Mouse (Mus musculus) spleen, embryonic (tissue): ENCODE results near the gene Clic4.

Experiments used
- CTCF ChIA-PET: fragments of 350-600 bp; sonication (Branson Sonifier 250); formaldehyde crosslinking; loops from one replicate; lab custom pipeline; 2022; lab: Charles Lee

Gene Clic4

DNA sequence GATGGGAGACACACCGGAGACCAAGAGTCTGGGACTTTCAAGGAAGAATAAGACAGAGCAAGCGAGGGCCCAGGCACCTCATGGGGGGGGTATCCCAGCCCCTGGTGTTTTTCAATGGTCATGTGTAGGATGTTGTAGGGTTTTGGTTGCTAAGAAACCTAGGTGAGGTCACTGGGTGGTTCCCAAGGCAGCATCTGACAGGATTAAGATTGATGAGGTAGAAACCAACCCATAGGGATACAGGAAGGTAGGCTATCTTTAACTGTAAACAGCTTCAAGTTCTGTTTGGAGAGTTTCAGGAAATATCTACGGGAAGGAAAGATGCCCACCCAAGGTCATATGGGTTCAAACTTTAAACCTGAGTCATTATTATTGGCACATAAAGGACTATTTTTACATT is 21.2 kb upstream of the Clic4 start:
- CTCF ChIA-PET: interaction anchor here (0.8 kb wide), 1 partner anchor 145 kb away, joined by 4 read pairs; no protein-coding TSS in a partner anchor

DNA sequence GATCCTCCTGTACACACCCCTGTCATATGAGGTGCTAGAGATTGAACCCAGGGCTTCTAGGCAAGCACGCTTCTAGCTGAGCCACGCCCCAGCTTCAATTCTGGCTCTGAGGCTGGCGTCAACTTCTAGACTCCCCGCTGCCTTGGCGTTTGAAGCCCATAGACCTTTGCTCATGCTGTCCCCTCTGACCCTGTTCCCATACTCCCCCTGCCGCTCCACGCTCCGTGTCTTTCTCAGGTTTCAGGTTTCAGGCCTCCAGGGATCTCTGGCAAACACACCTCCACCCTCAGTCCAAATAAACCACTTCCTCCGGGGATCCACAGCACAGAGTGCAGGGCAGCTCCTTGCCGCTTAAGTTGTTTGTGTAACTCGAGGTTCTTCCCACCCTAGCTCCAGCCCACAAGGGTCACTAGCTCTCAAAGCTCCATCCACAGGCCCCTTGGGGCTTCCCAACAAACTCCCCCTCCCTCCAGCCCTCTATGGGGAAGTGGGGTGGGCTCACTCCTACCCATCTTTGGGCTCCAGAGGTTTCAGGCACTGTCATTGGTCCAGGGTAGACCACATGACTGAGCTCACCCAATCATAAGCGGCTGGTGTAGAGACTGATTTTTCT is 20.0 kb upstream of the Clic4 start:
- CTCF ChIA-PET: interaction anchor here (0.6 kb wide), 1 partner anchor 253 kb away, joined by 6 read pairs; no protein-coding TSS in a partner anchor

DNA sequence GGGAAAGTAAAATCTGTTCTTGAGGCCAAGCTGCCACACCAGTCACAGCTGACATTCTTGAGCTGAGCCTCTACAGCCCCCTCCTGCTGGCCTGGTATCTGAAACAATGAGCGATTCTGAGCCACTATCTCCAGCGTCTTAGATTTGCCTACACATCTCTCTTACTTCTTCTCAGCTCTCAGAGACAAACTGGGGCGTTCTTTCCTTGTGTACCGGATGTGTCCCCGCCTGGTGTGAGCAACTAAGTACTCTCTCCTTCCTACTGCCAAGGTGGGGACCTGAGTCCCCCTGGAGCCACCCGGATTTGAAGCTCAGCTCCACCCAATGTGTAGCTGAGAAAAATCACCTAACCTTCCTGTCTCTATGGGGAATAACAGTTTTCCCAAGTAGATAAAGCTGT is 19.2 kb upstream of the Clic4 start:
- CTCF ChIA-PET: no interaction called here

DNA sequence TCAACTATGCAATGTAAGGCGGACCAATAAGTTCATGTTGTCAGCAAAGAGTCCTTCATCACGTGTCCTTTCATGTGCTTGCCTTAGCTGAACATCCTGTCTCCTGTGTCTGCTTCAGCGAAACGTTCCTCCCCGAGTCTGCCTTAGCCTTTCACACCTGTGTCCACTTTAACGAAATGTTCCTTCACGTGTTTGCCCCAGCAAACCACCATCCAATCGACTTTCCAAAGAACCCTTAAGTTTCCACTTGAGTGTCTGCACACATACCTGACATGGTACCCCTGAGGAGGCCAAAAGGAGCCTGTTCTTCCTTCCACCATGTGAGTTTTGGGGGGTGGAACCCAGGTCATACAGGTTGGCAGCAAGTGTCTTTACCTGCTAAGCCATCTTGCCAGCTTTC is 18.6 kb upstream of the Clic4 start:
- CTCF ChIA-PET: interaction anchor here (0.6 kb wide), 1 partner anchor 21 kb away, joined by 3 read pairs; no protein-coding TSS in a partner anchor

DNA sequence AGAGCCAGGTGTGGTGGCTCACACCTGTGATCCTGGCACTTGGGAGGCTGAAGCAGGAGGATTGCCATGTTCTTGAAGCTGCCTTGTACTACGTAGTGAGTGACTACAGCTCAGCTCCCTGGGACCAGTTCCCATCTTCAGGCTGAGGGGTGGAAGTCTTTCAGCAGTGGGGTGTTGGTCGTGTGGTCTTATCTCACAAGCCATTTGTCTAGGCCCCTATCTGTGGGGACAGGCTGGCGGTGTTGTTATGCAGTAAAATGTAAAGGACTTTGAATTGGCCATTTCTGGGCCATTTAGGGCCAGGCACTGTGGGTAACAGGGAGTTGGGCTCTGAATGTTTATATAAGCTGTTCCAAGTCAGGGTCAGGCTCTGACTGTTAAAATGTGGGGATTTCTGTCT is 15.4 kb upstream of the Clic4 start:
- CTCF ChIA-PET: no interaction called here

DNA sequence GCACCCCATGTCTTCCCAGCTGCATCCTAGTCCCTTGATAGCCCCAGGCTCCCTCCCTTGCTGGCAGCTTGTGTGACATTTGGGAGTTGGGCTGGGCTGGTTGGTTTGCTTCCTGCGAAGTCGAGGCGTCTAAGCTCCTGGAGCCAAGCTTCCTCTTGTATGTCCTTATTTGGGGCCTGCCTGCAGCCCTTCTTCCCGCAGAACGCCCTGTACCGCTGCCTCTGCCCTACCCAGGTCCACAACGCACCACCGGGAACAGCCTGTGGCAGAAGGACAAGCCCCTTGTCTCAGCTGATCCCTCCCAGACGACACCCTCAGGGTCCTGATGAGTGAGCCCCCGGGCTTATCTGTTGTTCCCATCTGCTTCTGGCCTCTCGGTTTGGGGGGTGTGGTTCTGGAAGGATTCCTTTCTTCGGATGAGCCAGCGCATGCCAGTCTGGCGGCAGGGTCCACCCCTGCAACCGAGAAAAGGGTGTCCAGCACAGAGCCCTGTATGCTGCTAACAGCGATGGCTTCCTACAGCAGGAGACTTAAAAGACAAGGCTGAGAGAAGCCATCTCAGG is 14.3 kb upstream of the Clic4 start:
- CTCF ChIA-PET: no interaction called here

DNA sequence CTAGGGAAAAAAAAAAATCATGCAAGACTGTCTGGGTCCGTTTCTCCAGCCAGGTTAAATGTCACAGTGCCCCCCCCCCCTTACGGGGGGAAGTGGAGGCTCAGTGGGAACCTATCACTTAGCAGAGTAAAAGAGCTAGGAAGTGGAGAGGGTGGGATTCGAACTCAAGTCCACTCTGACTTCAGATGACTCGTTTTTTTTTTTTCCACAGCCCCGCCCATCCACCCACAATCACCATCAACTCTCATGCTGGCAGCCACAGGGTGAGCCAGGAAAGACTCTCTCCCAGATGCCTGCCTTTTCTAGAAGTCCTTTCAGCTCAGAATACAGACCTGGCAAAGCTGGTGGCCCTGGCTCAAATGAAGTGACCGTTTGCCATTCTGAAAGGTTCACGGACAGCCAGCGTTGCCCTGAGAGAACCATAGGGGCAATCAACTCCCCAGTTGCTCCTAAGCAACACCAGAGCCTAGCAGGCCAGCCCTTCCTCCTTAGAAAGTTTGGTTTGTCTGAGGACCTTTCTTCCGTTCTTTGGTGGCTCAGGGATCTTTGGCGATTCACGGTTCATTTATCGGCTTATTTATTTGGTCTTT is 13.5 kb upstream of the Clic4 start:
- CTCF ChIA-PET: interaction anchor here (0.6 to 0.7 kb wide), 3 partner anchors 35 to 449 kb away, joined by 3 to 7 read pairs (median 3); no protein-coding TSS in a partner anchor

DNA sequence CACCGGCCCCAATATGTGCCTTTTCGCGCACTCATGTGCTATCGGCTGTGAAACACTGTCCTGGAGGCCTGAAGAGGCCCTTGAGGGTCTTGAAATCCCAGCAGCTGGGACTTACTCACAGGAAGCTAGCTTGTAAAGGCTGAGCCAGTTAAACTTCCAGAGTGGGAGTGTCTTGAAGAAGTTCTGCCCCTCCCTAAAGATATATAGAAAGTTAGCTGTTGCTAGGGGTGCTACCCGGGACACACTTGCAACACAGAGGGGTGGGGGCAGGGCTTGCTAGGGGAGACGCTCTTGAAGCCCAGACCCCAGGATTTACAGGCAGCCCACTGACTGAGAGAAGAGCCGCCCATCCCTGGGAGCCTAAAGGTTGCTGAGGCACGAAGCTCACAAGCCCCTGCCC is 12.8 kb upstream of the Clic4 start:
- CTCF ChIA-PET: no interaction called here

DNA sequence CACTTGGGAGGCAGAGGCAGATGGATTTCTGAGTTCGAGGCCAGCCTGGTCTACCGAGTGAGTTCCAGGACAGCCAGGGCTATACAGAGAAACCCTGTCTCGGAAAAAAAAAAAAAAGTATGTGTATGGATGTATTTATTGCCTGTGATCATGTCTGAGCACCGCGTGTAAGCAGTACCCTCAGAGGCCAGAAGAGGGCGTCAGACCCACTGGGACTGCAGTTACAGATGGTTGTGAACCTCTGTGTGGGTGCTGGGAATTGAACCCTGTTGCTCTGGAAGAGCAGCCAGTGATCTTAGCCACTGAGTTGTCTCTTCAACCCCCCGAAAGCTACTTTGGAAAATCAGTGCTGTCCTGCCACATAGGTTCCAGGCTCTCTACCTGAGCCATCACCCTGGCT is 11.3 kb upstream of the Clic4 start:
- CTCF ChIA-PET: no interaction called here

DNA sequence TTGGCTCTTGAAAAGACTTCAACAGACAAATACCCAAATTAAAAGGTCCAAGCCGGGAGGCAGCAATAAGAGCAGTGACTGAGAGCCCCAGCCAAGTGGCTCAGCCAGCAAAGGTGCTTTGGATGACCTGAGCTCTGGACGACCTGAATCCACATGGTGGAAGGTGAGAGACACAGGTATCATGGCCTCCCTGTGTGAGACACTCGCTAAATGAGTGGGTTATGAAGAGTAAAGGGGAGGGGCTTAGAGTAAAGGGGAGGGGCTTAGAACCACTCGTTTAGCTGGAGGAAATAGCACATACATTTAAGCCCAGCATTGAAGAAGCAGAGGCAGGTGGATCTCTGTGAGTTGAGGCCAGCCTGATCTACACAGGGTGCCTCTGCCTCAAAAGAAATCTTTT is 10.8 kb upstream of the Clic4 start:
- CTCF ChIA-PET: interaction anchor here (0.6 to 0.7 kb wide), 3 partner anchors 25 to 1556 kb away, joined by 3 to 4 read pairs (median 4); no protein-coding TSS in a partner anchor

DNA sequence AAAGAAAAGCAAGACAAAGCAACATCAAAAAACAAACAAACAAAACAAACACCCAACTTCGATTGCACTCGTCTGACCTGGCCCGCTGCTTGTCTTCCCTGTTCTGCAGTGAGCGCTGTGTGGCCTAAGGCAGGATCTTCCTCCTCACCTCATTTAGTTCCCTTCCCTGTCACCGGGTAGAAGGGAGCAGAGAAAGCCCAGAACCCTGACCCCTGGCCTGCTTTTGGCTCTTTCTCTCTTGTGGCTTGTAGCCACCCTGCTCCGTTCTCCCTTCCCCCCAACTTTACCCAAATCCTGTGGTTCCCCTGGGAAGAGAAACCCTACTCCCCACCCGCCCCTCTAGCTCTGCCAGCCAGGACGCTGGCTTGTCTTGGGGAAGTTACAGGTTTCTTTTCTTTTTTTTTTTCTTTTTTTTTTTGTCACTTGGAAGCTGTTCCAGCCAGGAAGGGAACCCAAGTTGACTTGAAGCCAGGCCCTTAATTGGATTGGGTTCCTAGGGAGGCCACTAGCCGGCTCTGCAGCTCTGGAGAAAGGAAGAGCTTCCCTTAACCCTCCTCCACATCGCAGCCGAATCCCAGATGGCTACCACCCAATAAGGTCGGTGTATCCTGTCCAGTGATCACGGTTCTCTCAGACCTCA is 10.2 kb upstream of the Clic4 start:
- CTCF ChIA-PET: interaction anchor here (0.6 to 0.7 kb wide), 3 partner anchors 26 to 1556 kb away, joined by 3 to 4 read pairs (median 4); no protein-coding TSS in a partner anchor

DNA sequence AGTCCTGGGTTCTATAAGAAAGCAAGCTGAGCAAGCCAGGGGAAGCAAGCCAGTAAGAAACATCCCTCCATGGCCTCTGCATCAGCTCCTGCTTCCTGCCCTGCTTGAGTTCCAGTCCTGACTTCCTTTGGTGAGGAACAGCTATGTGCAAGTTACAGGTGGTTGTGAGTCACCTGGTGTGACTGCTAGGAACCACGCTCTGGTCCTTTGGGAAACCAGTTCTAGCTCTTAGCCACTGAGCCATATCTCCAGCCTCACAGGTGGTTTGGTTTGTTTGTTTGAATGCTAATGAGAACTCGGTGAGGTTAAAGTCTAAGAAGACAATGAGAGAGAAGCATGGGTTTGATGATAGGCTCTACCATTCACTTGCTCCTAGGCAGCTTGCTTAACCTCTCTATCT is 7.4 kb upstream of the Clic4 start:
- CTCF ChIA-PET: interaction anchor here (0.7 to 0.9 kb wide), 2 partner anchors 68 to 76 kb away, joined by 4 read pairs; no protein-coding TSS in a partner anchor

DNA sequence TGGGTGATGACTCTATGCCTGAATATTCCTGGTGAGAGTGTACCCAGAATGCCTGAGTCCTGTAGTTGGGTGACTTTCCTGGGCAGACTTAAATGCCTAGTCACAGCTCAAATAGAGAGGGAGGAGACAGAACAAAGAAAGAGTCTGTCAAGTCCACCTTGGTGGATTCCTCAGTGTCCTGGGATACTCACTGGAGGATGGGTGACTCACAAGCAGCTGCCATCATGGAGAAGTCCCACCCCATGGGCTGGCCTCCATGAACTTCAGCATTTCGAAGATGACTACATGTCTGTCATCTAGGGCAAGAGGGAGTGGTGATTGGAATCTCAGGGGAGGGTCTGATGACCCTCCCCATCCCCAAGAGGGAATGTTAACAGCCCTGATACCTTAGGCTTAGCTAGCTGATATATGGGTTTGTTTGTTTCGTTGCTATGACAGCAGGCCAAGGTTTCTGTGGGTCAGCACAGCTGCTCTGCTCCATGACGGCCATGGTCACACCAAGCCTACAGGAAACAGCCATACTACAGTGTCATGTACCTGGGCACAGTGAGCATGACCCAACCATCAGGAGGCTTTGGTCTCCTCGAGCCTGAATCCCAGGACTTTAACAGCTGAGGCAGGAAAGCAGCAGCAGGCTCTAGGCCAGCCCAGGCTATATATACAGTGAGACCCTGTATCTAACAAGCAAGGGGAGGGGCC is 4.2 kb upstream of the Clic4 start:
- CTCF ChIA-PET: interaction anchor here (0.6 kb wide), 1 partner anchor 257 kb away, joined by 3 read pairs; no protein-coding TSS in a partner anchor

DNA sequence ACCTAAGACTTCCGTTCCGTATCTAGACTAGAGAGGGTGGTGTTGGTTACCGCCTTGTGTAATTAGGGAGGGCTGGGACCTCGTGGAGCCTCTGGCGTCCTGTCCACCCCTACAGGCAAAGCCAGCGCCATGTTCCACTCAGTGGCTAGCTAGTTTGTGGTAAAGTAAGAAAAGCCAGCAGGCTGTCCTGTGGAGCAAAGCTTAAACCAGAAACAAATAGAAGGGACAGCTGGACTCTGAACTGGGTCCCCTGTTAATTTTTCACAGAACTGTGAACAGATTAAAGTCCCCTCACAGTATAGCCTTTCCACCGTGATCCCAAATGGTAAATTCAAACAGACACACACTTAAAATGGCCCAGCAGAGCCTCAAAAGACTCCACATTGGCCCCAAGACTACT is 2.1 kb upstream of the Clic4 start:
- CTCF ChIA-PET: interaction anchor here (1.1 kb wide), 1 partner anchor 39 kb away, joined by 3 read pairs; no protein-coding TSS in a partner anchor

DNA sequence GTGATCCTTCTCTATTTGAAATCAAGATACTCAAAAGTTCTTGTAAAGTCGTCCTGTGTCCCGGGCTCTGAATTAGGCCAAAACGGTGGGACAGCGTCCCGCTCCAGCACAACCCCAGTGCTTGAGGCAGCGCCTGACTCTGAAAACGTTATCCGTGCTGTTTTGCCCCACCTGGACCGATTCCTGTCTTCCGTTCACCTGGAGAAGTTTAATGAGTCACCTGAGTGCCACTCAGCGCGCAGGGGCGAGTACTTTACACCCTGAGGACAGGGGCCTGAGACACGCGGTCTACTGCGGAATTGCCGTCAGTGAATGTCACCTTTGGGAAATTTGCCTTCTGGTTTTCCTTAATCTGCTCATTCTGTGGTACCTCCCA is 681 bp upstream of the Clic4 start:
- CTCF ChIA-PET: no interaction called here

DNA sequence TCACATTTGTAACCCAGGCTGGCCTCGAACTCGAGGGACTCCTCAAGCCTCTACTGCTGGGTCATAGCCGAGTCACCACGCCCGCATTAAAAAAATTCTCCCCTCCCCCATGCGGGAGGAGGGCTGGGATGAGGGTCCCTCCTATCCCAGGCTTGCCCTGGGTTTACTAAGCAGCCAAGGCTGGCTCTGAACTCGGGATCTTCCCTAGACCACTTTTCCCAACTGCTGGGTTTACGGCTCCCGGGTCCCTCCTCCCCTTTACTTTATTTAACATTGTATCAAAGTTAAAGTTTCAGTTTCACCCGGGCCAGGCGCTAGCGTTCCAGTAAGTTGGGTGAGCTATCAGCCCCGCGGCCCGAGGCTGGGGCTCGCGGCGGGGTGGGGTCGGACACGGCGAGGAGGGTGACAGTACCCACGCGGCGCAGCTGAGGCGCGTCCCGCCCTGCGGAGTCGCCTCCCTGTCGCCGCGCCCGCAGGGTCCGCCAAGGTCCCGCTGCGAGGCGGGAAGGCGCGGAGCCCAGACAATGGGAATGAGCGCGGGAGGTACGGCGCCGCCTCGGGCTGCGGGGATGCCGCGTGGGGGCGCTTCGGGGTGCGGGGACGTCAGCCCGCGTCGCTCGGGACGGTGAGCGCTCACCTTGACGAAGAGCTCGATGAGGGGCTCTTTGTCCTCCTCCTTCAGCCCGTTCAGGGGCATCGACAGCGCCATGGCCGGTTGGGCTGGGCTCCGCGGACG is 565 bp downstream of the Clic4 start:
- CTCF ChIA-PET: no interaction called here

DNA sequence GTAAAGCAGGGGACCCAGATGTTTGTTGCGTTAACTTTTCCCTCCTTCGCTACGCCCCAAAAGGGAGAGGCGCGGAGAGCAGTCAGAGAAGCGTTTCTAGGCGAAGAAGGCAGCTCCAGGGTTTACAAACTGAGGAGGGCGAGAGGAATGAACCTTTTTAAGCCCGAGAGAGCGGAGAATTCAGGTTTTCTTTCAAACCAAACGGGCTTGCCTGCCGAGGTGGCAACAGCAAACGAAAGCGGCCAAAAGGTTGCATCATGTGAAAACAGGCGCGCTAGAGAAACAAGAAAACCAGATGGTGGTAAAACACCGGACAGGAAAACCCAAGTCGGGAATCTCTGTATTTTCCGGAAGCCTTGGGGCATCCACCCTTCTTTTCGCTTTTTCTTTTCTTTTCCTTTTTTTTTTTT is 1.2 kb downstream of the Clic4 start:
- CTCF ChIA-PET: no interaction called here

DNA sequence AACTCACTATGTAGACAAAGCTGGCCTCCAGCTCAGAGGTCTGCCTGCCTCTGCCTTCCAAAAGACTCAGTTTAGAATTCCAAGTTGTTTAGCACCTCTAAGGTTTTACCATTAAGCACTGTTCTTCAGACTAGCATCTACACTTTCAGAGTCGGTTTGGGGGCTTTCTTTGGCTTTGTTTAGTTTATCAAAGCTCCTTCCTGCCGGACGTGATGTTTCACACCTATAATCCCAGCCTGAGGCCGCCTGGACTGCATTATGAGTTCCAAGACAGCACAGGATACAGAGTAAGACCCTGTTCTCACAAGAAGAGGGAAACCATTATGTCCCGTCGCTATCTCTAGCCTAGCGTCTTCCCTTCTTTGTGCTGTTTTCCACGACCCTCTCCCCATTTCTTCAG is 2.1 kb downstream of the Clic4 start:
- CTCF ChIA-PET: interaction anchor here (0.9 kb wide), 1 partner anchor 113 kb away, joined by 3 read pairs; no protein-coding TSS in a partner anchor

DNA sequence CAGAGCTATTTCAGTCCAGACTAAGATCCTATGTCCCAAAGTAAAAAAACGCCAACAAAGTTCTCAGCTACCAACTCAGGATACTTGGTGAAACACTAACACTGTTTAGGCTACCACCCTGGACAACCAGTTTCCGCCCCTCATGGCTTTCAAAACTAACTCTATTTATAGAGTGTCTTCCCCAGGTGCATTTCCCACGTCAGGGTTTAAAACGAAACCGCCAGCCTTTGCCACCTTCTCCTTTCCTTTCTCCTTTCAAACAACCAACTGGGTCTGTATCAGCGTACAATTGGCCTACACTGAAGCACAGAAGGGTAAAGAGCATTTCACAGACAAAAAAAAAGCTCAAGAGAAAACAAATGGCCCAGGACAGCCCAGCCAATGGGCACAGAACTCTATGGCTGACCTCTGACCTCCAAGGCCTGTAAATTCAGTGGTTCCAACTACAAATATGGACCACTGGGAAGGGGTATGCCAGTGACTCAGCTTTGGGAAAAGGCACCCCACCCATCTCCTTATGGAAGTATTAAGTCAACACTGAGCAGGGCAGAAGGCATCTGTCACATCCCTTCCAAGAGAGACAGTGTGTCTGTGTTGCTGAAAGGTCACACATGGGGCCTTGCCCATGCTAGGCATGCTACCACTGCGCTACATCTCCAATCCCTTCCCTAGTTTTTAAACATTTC is 2.8 kb downstream of the Clic4 start:
- CTCF ChIA-PET: interaction anchor here (0.9 kb wide), 1 partner anchor 112 kb away, joined by 3 read pairs; no protein-coding TSS in a partner anchor

DNA sequence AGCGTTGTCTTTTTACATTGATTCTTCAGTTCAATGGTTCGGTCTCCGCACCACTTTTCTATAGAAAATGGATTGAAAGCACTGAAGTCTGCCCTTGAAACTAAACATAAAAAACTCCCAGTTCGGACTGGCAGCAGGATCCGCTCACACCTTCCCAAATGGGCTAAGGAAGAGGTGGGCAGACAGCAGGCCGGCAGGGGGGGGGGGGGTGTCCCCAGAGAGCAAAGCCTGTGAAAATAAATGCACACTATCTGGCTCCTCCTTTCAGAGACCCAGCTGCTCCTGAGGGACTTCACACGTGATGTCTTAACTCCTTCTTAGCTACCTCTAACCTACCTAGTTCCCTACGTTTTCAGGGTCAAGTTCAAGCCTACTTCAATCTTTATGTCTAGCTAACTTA is 5.1 kb downstream of the Clic4 start:
- CTCF ChIA-PET: interaction anchor here (0.6 kb wide), 1 partner anchor 47 kb away, joined by 3 read pairs; no protein-coding TSS in a partner anchor
